In genomic region chr1:126183751-126184150, GRCm38 (mm10) we compare ENCODE assay signal across 26 mouse cellular contexts.
DNase-seq lines count a peak whose midpoint lies in the region; ATAC-seq lines count a peak whose summit lies in the region.
"Had no signal": no experiment of that assay in that cellular context is flagged by ENCODE, and none has a peak within 500 bp of the region (broad histone marks: within the 10 kb centered on the region; RNA-seq: fewer than 3 reads in every experiment).

No protein-coding gene starts in this region.

- H3K4me3 ChIP-seq in megakaryocyte, embryonic 14.5 days (replicated peaks): peak overlapping the region; percentile 38
- no peak overlapping the region for H3K4me3 ChIP-seq in heart, embryonic 12.5 days

- H3K27ac ChIP-seq in heart, embryonic 12.5 days (ENCODE audit: poor library complexity, severe bottlenecking): no peak overlapping the region

- 85% methylated on average over 7 of the region's 7 CpGs for WGBS in heart, embryonic 12.5 days

- peaks cover 8% of the 10 kb centered on the region; the same call in 1 of the 2 replicates for H3K9me3 ChIP-seq in megakaryocyte, embryonic 14.5 days
- no peaks in the 10 kb centered on the region for H3K9me3 ChIP-seq in heart, embryonic 12.5 days (replicated peaks)

- H3K4me1 ChIP-seq in megakaryocyte, embryonic 14.5 days: no peaks in the 10 kb centered on the region
- H3K4me1 ChIP-seq in heart, embryonic 12.5 days (replicated peaks): no peaks in the 10 kb centered on the region

- no peaks in the 10 kb centered on the region for H3K36me3 ChIP-seq in megakaryocyte, embryonic 14.5 days (replicated peaks; ENCODE audit: low read length)
- H3K36me3 ChIP-seq in heart, embryonic 12.5 days: no peaks in the 10 kb centered on the region
- H3K36me3 ChIP-seq: G1E had no signal

- H3K4me2 ChIP-seq in heart, embryonic 12.5 days: no peak overlapping the region

- H3K9ac ChIP-seq in heart, embryonic 12.5 days: no peak overlapping the region

- no peak for ATAC-seq in megakaryocyte, adult 5-6 weeks (ENCODE audit: poor library complexity, severe bottlenecking)
- ATAC-seq in heart, embryonic 12.5 days (ENCODE audit: insufficient number of reproducible peaks, low FRiP score): no peak
- ATAC-seq: activated CD4-positive, CD25-positive, alpha-beta regulatory T cell, adult 4 months; CD4-positive, CD25-positive, alpha-beta regulatory T cell, adult 4 months; Patski had no signal

- DNase-seq in ES-CJ7 (ENCODE audit: low read depth, low spot score) (peak; percentile 39), R1 (ENCODE audit: low read depth, low spot score) (peak; percentile 61), ZHBTc4 (ENCODE audit: low read depth, low spot score) (peak; percentile 58), adipocyte (ENCODE audit: low spot score) (no peak)
- no peak for DNase-seq in right cerebral cortex, adult 2 months (ENCODE audit: low spot score in 2 of 2)
- DNase-seq: adrenal gland, adult 2 months; adrenal gland, adult 8-10 months; adrenal gland, postnatal 10 days; adrenal gland, postnatal 14 days; adrenal gland, postnatal 25 days; adrenal gland, postnatal 36 days; B cell, adult 2 months; cerebellum, adult 11 months; cerebellum, adult 11-12 months; cerebellum, adult 18-20 months; cerebellum, adult 2 months; cerebellum, adult 8-10 months; cerebellum, adult 9-10 months had no signal

- H3K27me3 ChIP-seq in megakaryocyte, embryonic 14.5 days (replicated peaks): no peaks in the 10 kb centered on the region
- no peaks in the 10 kb centered on the region for H3K27me3 ChIP-seq in heart, embryonic 12.5 days (replicated peaks)
- H3K27me3 ChIP-seq: CH12.LX had no signal

Comparison
In these comparisons a context has a peak if more than half of its experiments do, and no peak if none do; other contexts are left out.
1. DNase-seq: peak in ES-CJ7 (single experiment), R1 (single experiment) and ZHBTc4 (single experiment); none in right cerebral cortex, adult 2 months (0 of 2) and adipocyte (single experiment).